Mouse (Mus musculus) small intestine, adult 2 months (tissue): Measurements from ENCODE around the gene Hc.

ENCODE experiments used
- CTCF ChIP-seq: fragments of 200-500 bp; IDR thresholded peaks from 2 replicates; pipeline ENCODE4 v1.5.1; 2012; ENCODE audit warnings: low read depth, mild to moderate bottlenecking, control low read depth, inconsistent platforms, low read length, moderate library complexity, mixed read lengths; ENCODE audit not compliant: insufficient replicate concordance, insufficient read length; ENCODE audit errors: extremely low read depth
- POLR2A ChIP-seq: fragments of 200-500 bp; IDR thresholded peaks from 2 replicates; pipeline ENCODE4 v1.6.1; 2012; ENCODE audit warnings: low read depth, mild to moderate bottlenecking, control low read depth, inconsistent platforms, low read length, moderate library complexity

- no peak for TF ChIP-seq POLR2A
- no peak for TF ChIP-seq CTCF
Observed at GRCm38 (mm10) chr2:34964230-34964629, 97.0 kb downstream of the Hc start.
